Mouse (Mus musculus): ENCODE data around the gene Madd.

Madd gene

GRCm38 (mm10) chr2:91175490-91175889, 8.1 kb downstream of the Madd start:
- in situ Hi-C loops (cut with MboI, MseI): no loop called here

- in situ Hi-C loops (cut with MboI, MseI): no loop called here
Measured at GRCm38 (mm10) chr2:91169587-91170322, 13.9 kb downstream of the Madd start.

- in situ Hi-C loops (cut with MboI, MseI): no loop called here
Measured at GRCm38 (mm10) chr2:91167629-91168028, 16.0 kb downstream of the Madd start.

GRCm38 (mm10) chr2:91164991-91165390, 18.6 kb downstream of the Madd start:
- in situ Hi-C loops (cut with MboI, MseI): no loop called here

- in situ Hi-C loops (cut with MboI, MseI): no loop called here
Measured at GRCm38 (mm10) chr2:91163532-91163931, 20.1 kb downstream of the Madd start.

- in situ Hi-C loops (cut with MboI, MseI): no loop called here
Measured at GRCm38 (mm10) chr2:91162952-91163351, 20.7 kb downstream of the Madd start.

GRCm38 (mm10) chr2:91160591-91160990, 23.0 kb downstream of the Madd start:
- in situ Hi-C loops (cut with MboI, MseI): no loop called here

- in situ Hi-C loops (cut with MboI, MseI): loop anchor here (10.0 kb wide), 1 partner anchor 428 kb away; no protein-coding TSS in a partner anchor
Measured at GRCm38 (mm10) chr2:91157002-91157752, 26.5 kb downstream of the Madd start.

GRCm38 (mm10) chr2:91154091-91154490, 29.5 kb downstream of the Madd start:
- in situ Hi-C loops (cut with MboI, MseI): loop anchor here (10.0 kb wide), 1 partner anchor 431 kb away; no protein-coding TSS in a partner anchor

GRCm38 (mm10) chr2:91152885-91153377, 30.7 kb downstream of the Madd start:
- in situ Hi-C loops (cut with MboI, MseI): loop anchor here (10.0 kb wide), 1 partner anchor 432 kb away; no protein-coding TSS in a partner anchor

GRCm38 (mm10) chr2:91151331-91151730, 32.3 kb downstream of the Madd start:
- in situ Hi-C loops (cut with MboI, MseI): loop anchor here (10.0 kb wide), 1 partner anchor 433 kb away; no protein-coding TSS in a partner anchor

GRCm38 (mm10) chr2:91148101-91148500, 35.5 kb downstream of the Madd start:
- in situ Hi-C loops (cut with MboI, MseI): no loop called here

GRCm38 (mm10) chr2:91143401-91143800, 40.2 kb downstream of the Madd start:
- in situ Hi-C loops (cut with MboI, MseI): no loop called here

GRCm38 (mm10) chr2:91142920-91143319, 40.7 kb downstream of the Madd start:
- in situ Hi-C loops (cut with MboI, MseI): no loop called here

- in situ Hi-C loops (cut with MboI, MseI): no loop called here
Measured at GRCm38 (mm10) chr2:91139764-91140163, 43.9 kb downstream of the Madd start.

- in situ Hi-C loops (cut with MboI, MseI): no loop called here
Measured at GRCm38 (mm10) chr2:91139311-91139710, 44.3 kb downstream of the Madd start.

- in situ Hi-C loops (cut with MboI, MseI): no loop called here
Measured at GRCm38 (mm10) chr2:91137481-91137880, 46.2 kb downstream of the Madd start.

- in situ Hi-C loops (cut with MboI, MseI): no loop called here
Measured at GRCm38 (mm10) chr2:91136513-91137412, 46.9 kb downstream of the Madd start.

GRCm38 (mm10) chr2:91132035-91132434, 51.6 kb downstream of the Madd start:
- in situ Hi-C loops (cut with MboI, MseI): no loop called here

GRCm38 (mm10) chr2:91131251-91131650, 52.4 kb downstream of the Madd start:
- in situ Hi-C loops (cut with MboI, MseI): no loop called here

- in situ Hi-C loops (cut with MboI, MseI): no loop called here
Measured at GRCm38 (mm10) chr2:91130126-91130525, 53.5 kb downstream of the Madd start.
